Mouse (Mus musculus): Measurements from ENCODE around the gene Mdm4. TPM values are rescaled to one million over a fixed set of nuclear protein-coding genes. Genes with fewer than 3 reads are reported as not detected.
A peak's percentile ranks its signal among the peaks of the same experiment; 100 is the strongest.
"Not testable (repeated sequence)": the region's sequence is repeated elsewhere in the genome, so short reads cannot be mapped to it uniquely, and the experiment has no call there.

Gene Mdm4
- total RNA-seq, 2 experiments from 2014 or later: 48.9 to 49.0 TPM

GRCm38 (mm10) chr1:133025051-133025795 lies 5.1 kb downstream of the Mdm4 start:
- DNase-seq: peak; percentile 90 to 91
- intact Hi-C loops (cut with DNase I): no loop called here

- intact Hi-C loops (cut with DNase I): no loop called here
- no peak for DNase-seq
Observed at GRCm38 (mm10) chr1:133024426-133024825, 5.9 kb downstream of the Mdm4 start.

- intact Hi-C loops (cut with DNase I); DNase-seq: not testable (repeated sequence)
Observed at GRCm38 (mm10) chr1:133023723-133024122, 6.6 kb downstream of the Mdm4 start.

- intact Hi-C loops (cut with DNase I); DNase-seq: not testable (repeated sequence)
Observed at GRCm38 (mm10) chr1:133021971-133022370, 8.4 kb downstream of the Mdm4 start.

GRCm38 (mm10) chr1:133021391-133021790 lies 9.0 kb downstream of the Mdm4 start:
- intact Hi-C loops (cut with DNase I): no loop called here
- no peak for DNase-seq

- no peak for DNase-seq
- intact Hi-C loops (cut with DNase I): no loop called here
Observed at GRCm38 (mm10) chr1:133020137-133020894, 10.0 kb downstream of the Mdm4 start.

- no peak for DNase-seq
- intact Hi-C loops (cut with DNase I): no loop called here
Observed at GRCm38 (mm10) chr1:133019312-133019711, 11.0 kb downstream of the Mdm4 start.

- intact Hi-C loops (cut with DNase I): no loop called here
- no peak for DNase-seq
Observed at GRCm38 (mm10) chr1:133018580-133018979, 11.8 kb downstream of the Mdm4 start.

GRCm38 (mm10) chr1:133016775-133017428 lies 13.5 kb downstream of the Mdm4 start:
- intact Hi-C loops (cut with DNase I): no loop called here
- DNase-seq: no peak

- intact Hi-C loops (cut with DNase I): no loop called here
- no peak for DNase-seq
Observed at GRCm38 (mm10) chr1:133014196-133014595, 16.2 kb downstream of the Mdm4 start.

- intact Hi-C loops (cut with DNase I): no loop called here
- no peak for DNase-seq
Observed at GRCm38 (mm10) chr1:133013331-133013730, 17.0 kb downstream of the Mdm4 start.

GRCm38 (mm10) chr1:133011955-133012841 lies 18.2 kb downstream of the Mdm4 start:
- intact Hi-C loops (cut with DNase I): no loop called here
- DNase-seq: no peak

- intact Hi-C loops (cut with DNase I): no loop called here
- no peak for DNase-seq
Observed at GRCm38 (mm10) chr1:133006571-133006970, 23.8 kb downstream of the Mdm4 start.

- intact Hi-C loops (cut with DNase I): no loop called here
Observed at GRCm38 (mm10) chr1:133000347-133000746, 30.0 kb downstream of the Mdm4 start.

GRCm38 (mm10) chr1:132991580-132991979 lies 38.8 kb downstream of the Mdm4 start:
- intact Hi-C loops (cut with DNase I): no loop called here
- no peak for DNase-seq

More at GRCm38 (mm10) chr1:133000347-133000746, 30.0 kb downstream of the Mdm4 start:
- DNase-seq: no peak

GRCm38 (mm10) chr1:132990733-132991132 lies 39.6 kb downstream of the Mdm4 start:
- intact Hi-C loops (cut with DNase I): no loop called here

GRCm38 (mm10) chr1:132988556-132989459 lies 41.6 kb downstream of the Mdm4 start:
- DNase-seq; intact Hi-C loops (cut with DNase I): not testable (repeated sequence)

More at GRCm38 (mm10) chr1:132990733-132991132, 39.6 kb downstream of the Mdm4 start:
- no peak for DNase-seq

GRCm38 (mm10) chr1:132982728-132983127 lies 47.6 kb downstream of the Mdm4 start:
- intact Hi-C loops (cut with DNase I): loop anchor here (1.0 kb wide), 1 partner anchor 224 kb away; no protein-coding TSS in a partner anchor
- DNase-seq: peak; percentile 66 to 82

- DNase-seq: no peak
- intact Hi-C loops (cut with DNase I): no loop called here
Observed at GRCm38 (mm10) chr1:132981232-132981631, 49.1 kb downstream of the Mdm4 start.

Measured in heart, postnatal 10 days (tissue).